Mouse (Mus musculus) frontal cortex, adult (tissue): Measurements from ENCODE around the gene Mogs.
"Not testable (repeated sequence)": the region's sequence is repeated elsewhere in the genome, so short reads cannot be mapped to it uniquely, and the experiment has no call there.

Experiments used
- ATAC-seq: cut with Nextera tagmentation; 2 replicates; pipeline ENCODE4 v1.9.2; 2017; ENCODE audit warnings: mild to moderate bottlenecking, moderate library complexity, mixed read lengths; ENCODE audit not compliant: low TSS enrichment

Gene Mogs

DNA sequence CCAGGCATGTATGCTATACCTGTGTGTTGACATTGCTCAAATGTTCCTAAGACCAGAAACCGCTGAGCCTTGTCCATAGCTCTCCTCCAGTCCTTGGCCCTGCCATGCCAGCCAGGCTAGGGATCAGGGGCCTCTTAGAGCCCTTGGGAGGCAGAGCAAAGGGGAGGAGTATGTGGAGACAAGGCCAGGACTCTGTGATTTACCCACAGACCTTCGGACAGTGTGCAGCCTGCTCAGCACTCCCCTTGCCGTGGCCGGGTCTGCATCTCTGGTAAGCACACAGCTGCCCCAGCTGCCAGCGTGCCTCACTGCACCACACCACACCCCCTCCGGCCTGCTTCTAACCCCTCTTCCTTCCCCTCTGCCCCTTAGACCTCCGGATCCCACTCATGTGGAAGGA lies 32.0 kb downstream of the Mogs start:
- ATAC-seq: no peak

DNA sequence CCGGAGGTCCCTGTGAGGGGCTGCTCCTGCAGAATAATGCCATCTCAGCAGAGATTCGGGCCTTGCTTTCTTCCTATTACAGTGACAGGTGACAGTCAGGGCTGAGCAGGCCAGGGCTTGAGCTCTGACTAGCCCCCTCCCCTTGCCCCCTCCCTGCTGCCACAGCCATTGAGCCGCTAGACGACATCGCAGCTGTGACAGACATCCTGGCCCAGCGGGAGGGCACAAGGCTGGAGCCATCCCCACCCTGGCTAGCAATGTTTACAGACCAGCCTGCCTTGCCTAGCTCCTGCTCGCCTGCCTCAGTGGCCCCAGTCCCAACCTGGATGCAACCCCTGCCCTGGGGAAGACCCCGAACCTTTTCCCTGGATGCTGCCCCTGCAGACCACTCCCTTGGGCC lies 36.4 kb downstream of the Mogs start:
- no peak for ATAC-seq

DNA sequence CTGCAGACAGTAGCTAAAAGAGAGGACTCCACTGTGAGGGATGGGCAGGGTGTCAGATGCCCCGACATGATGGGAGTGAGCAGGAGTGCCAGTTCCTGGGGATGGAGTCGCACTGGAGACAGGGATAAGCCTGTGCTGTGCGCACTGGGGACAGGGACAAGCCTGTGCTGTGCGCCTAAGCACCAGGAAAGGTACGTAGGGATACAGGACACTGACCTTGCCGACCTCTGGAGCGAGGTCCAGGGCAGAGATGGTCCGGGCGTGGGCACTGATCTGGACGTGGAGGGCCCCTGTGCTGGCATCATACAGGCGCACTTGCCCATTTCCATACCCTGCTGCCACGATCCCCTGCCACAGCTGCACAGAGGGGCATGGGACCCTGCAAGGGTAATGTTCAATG lies 37.7 kb downstream of the Mogs start:
- ATAC-seq: no peak

DNA sequence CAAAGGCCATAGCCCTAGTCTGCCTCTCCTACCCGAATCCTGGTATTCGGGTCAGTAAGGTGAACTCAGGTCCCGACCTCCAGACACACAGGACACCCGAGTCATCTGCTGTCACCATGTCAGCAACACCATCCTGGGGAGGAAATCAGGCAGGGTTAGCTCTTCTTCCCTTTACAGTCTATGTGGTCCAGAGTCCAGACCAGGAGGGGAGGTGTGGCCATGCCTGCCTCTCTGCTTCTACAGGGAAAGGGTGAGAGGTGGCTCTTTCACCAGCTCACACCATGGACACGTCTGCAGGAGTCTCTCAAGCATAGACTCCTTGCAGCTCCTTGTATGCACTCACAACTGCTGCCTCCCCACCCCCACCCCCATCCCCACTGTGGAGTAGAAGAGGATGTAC lies 38.2 kb downstream of the Mogs start:
- ATAC-seq: no peak

DNA sequence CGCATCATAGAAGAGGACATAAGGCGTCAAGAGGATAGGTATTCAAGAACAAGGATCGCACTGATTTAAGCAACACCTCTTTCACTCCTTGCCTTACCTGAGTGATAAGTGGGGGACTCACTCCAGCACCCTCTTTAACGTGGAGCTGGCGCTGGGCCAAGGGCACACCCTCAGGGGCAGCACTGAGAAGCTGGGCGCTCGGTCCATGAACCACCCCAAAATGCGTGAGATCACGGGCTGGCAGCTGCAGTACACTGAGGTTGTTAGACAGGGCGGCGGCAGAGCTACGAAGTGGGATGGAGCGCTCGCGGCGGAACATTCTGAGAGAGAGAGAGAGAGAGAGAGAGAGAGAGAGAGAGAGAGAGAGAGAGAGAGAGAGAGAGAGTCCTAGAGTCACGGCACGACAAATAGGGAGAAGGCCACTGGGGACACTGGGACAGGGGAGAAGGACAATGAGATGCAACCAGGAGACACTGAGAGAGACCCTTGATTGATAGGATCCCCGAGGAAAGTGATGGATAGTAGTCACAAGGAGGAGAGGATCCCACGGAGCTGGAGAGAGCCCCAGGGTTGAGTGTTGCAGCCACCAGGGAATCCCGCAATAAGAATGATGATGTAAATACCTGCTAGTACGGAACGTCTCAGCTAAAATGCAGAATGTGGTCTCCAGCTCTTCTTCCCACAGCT lies 40.4 kb downstream of the Mogs start:
- peak; percentile 39 for ATAC-seq

DNA sequence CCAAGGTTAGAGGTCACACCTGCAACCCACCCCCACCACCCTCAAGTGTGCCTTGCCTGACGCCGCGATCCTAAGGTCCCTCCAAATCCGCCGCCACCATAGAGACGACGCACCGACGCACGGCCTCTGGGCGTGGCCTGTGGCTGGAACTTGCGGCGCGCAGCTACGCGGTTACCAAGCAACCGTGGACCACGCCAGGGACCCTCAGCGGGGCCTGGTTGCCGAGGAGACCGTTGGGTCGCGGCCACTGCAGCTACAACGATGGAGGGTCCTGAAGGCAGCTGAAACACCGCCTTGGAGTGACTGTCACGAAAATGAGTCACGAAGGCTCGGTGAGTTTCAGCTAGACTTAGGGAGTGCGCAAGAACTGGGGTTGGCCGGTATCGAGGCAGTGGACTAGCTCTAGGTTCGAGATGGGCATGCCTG lies 41.0 kb downstream of the Mogs start, which contains the start of the genes Wdr54 and 1700003E16Rik:
TSS of gene Wdr54 (minus strand) at position 139 of the 426 bp plus-strand sequence.
TSS of gene 1700003E16Rik (plus strand) at position 146 of the 426 bp plus-strand sequence.
- peak; percentile 87 for ATAC-seq

DNA sequence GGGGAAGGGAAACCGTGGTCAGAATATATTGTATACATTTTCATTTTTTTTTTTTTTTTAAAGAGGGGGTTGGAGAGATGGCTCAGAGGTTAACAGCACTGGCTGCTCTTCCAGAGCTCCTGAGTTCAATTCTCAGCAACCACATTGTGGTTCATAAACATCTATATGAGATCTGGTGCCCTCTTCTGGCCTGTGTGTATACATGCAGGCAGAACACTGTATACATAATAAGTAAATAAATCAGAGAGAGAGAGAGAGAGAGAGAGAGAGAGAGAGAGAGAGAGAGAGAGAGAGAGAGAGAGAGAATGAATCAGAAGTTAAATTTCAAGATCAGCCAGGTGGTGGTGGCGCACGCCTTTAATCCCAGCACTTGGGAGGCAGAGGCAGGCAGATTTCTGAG lies 44.2 kb downstream of the Mogs start:
- not testable (repeated sequence) for ATAC-seq

DNA sequence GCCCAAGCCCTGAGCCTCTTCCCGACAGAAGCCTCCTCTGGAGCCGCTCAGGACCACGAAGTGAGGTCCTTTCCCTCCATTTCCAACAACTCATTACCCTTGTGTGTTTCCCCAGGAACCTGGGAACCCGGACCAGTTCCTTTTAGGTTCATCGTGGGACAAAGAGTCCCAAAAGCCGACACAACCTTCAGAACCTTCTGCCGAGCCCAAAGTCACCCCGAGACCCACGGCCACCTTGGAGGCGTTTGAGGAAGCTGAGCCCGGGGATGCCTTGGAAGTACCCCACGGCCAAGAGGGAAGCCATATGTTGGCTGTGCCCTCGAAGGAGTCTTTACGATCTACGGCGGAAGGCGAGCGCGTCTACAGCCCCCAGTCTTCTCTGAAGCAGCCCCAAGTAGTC lies 46.1 kb downstream of the Mogs start:
- ATAC-seq: no peak

DNA sequence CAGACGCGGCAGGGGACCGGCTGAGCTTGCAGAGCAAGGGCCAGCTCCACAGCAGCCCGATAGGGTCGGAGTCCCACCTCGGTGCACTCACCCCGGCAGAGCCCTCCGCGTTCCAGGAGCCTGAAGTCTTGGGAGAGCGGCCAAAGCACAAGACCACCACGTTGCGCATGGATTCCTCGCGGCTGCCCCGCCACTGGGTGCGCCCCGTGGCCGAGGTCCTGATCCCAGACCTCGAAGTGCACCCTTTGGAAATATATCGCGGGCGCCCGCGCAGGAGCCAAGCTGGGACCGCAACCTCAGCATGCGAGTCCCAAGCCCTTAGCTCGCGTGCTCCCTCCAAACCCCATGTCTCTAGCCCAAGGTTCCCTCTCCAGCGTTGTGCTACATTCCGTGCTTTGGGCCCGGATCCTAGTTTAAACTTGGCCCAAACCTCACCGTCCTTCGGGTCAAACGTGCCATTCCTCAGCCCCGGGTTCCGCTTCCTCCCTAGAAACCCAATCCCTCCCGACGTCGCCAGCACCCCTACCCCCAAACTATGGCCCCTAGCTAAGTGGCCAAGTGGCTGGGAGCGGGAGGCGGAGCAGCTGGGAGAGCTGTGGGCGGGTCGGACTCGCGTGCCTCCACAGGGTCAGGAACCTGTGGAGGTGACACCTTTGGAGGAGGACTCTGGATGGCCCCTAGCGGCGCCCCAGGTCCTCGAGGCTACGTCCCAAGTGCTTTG lies 46.8 kb downstream of the Mogs start:
- no peak for ATAC-seq

DNA sequence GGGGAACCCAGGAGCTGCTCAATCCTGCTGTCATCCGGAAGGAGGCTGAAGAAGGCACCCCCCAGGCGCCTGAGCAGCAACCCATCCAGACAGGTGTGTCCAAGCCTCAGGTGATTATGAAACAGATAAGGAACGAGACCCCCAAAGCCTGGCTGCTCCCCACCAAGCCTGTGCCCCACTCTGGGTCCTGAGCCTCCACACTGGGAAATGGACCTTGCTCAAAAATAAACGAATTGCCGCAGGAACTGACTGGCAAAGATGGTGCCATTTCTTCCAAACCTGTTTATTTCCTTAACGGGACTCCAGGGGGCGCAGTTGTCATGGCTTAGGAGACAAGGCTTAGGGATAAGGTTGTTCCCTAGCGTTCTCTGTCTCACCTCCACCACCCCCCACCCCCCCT lies 47.4 kb downstream of the Mogs start:
- ATAC-seq: no peak

DNA sequence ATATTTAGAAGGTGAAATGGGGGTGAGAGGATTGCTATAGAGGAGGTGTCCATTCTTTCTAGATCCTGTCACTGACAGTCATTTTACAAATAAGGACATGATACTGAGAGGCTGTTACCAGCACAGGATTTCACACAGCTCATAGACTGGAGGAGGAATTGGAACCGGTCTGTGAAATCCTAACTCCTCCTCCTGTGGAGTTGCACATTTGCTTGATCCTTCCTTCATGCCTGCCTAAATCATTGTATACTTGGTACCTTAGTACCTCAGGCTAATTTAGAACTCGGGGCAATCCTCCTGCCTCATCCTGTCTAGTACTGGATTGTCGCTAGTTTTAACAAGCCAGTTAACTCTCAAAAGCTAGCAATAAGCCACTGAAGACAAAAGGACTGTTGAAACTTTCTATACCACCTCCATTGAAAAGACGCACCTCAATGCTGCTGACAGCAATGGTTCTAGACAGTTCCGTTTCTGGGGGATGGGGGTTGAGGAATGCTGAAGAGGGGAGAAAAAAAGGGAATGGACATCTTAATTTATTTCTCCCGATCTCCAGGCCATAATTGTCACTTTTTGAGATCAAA lies 49.8 kb downstream of the Mogs start:
- peak; percentile 31 for ATAC-seq

DNA sequence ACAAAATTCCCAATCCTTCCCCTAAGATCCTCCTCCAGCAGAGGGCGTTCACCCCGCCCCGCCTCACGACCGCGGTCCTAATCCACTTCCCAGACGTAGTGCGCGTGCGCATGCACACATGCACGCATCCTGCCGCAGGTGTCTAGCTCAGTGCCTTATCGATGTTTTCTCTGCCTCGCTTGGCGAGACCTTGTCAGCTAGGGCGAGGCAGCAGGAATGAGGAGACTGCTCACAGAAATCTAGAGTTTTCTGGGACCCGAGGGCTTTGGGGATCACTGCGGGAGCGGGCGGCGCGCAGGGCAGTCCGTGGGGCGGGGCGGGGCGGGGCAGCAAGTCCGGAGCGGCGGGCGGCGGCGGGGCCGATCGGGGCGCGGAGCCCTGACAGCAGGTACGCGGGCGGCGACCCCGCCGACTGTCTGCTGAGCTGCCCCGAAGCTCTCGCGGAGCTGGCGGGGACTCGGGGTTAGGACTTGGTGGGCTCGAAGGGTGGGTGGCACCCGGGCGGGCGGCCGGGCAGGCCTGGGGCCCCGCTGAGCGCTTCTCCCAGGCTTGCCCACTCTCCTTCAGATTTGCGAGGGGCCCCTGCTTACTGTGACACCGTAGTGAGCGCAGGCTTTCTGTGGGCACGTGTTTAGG lies 50.4 kb downstream of the Mogs start, which contains the start of gene Dctn1:
TSS of gene Dctn1 (plus strand) at position 314 of the 636 bp plus-strand sequence.
- ATAC-seq: peak; percentile 66

DNA sequence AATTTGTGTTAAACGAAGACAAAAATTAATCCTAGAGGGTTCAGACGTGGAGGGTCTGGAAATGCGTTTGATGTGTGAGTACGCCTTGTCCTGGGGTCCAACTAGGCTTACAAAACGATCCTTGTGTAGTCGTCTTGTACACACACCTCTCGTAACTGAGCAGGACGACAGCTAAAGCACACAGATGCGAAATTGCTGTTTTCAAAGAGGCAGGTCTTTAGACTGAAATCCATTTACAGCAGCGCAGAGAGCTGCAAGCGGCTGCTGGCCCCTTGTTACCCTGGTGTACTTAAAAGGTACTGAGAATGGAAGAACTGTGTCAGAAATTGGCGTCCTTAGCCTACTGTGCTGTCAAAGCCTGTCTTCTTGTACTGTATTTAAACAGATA lies 50.9 kb downstream of the Mogs start:
- peak; percentile 14 for ATAC-seq
